Mouse (Mus musculus): ENCODE measurements around the gene Dpy30. TPM values are rescaled to one million over a fixed set of nuclear protein-coding genes. Genes with fewer than 3 reads are reported as not detected.
"Not testable (repeated sequence)": the region's sequence is repeated elsewhere in the genome, so short reads cannot be mapped to it uniquely, and the experiment has no call there.

The Dpy30 gene
- polyA plus RNA-seq (2016; fragmentation: Nextera tagmentation; extraction: Ambion mirVana): 223 and 232 TPM in 2 replicates

DNA sequence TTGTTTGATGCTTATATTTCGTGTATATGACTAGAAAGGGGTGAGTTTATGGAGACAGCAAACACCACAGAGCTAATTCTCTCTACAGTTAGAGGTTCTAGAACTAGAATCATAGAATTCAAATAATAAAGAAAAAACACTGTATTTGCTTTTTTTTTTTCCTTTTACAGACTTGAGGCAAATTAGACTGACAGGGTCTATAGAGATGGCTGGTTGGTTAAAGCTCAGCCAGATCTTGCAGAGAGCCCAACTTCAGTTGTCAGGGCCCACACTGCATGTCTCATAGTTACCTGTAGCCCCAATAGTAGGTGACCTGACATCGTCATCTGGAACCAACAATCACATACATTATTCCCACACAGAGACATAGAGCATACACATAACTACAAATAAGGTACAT lies at the start of gene Dpy30:
Gene Dpy30 (minus strand): TSS at position 101 of the 400 bp plus-strand sequence.
- H3K27me3 ChIP-seq (ENCODE audit: insufficient read depth, poor library complexity, severe bottlenecking): no peaks in the 10 kb centered on the region
- 77% methylated on average over 2 of the region's 2 CpGs for WGBS

DNA sequence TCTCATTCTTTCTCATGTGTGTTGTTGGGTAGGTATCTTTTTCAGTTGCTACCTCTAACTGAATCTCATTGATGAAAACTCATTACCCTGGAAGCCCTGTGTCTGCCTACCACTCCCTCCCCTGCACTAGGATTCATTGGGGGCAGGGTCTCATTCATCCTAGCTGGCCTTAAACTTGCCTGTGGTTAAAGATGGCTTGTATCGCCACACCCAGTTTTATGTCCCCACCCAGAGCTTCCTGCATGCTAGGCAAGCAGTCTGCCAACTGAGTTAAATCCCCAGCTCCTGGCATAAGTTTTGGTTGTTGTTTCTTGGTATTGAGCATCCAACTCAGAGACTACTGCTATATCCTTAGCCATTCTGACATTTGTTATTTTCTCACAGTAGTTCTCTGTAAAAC lies 39.8 kb upstream of the Dpy30 start:
- no peaks in the 10 kb centered on the region for H3K9me3 ChIP-seq
- peaks cover 59% of the 10 kb centered on the region for H3K36me3 ChIP-seq
- 85% methylated on average over 1 of the region's 1 CpGs for WGBS

More for the DNA sequence above, at the start of gene Dpy30:
- Histone ChIP-seq H3K9me3 (no peaks in the 10 kb centered on the region), H3K4me1 (no peaks in the 10 kb centered on the region), H3K27ac (no peak within 1 kb of the TSS), H3K36me3 (no peaks in the 10 kb centered on the region), H3K4me3 (no peak within 1 kb of the TSS)
- DNase-seq (ENCODE audit: low spot score): no peak

DNA sequence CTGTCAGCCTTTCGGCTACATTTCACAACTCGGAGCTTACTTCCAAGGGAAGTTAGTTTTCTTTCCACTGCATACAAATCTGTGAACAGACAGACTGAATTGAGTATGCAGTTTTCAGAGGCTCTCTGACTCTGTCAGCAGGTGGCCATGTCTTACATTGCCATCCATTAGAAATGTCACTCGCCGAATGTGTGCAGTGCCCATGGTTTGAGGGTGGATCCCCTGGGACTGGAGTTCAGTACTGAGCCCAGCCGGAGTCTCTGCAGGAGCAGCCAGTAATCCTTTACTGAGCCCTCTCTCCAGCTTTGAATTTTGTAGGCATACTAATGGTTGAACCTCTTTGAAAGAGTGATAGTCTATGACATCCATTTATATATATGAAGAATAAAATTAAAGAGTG lies 17.4 kb upstream of the Dpy30 start:
- no peak for DNase-seq (ENCODE audit: low spot score)
- peaks cover 21% of the 10 kb centered on the region for H3K4me1 ChIP-seq
- 77% methylated on average over 5 of the region's 5 CpGs for WGBS

More for the DNA sequence above, 39.8 kb upstream of the Dpy30 start:
- no peak for DNase-seq (ENCODE audit: low spot score)
- H3K27me3 ChIP-seq (ENCODE audit: insufficient read depth, poor library complexity, severe bottlenecking): no peaks in the 10 kb centered on the region
- H3K27ac ChIP-seq: no peak overlapping the region
- H3K4me1 ChIP-seq: no peaks in the 10 kb centered on the region
- no peak overlapping the region for H3K4me3 ChIP-seq

DNA sequence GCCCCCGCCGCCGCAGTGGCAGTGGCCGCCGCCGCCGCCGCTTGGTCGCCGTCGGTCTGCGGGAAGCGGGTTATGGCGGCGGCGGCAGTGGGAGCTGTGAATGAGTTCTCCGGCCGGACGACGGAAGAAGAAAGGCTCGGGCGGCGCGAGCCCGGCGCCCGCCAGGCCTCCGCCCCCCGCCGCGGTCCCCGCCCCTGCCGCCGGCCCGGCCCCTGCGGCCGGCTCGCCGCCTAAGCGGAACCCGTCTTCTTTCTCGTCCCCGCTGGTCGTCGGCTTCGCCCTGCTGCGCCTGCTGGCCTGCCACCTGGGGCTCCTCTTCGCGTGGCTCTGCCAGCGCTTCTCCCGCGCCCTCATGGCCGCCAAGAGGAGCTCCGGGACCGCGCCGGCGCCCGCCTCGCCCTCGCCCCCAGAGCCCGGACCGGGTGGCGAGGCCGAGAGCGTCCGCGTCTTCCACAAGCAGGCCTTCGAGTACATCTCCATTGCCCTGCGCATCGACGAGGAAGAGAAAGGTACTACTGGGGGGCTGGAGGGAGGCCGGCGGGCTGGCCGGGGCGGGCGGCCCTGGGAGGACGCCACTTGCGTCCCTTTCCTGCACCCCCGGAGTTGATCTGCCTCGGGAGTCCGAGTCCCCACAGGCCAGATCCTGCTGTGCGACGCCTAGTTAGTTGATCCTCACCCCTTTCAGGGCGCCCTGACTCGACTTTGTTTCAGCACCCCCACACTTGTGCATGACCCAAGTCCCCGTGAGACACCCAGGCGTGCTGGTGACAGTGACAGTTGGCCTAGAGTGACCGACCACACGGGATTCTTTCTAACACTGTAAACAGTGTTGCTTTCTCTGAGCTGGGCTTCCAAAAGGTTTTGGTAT lies 15.4 kb upstream of the Dpy30 start, which contains the start of gene Spast:
Gene Spast (plus strand): TSS at position 51 of the 868 bp plus-strand sequence.
- Histone ChIP-seq H3K9me3 (no peaks in the 10 kb centered on the region), H3K27me3 (ENCODE audit: insufficient read depth, poor library complexity, severe bottlenecking) (no peaks in the 10 kb centered on the region), H3K4me1 (peaks cover 21% of the 10 kb centered on the region), H3K4me3 (peak within 1 kb of the TSS; percentile 98), H3K36me3 (peaks cover 5% of the 10 kb centered on the region), H3K27ac (peak within 1 kb of the TSS; percentile 97)
- WGBS: under 1% methylated on average over 84 of the region's 90 CpGs
- peak; percentile 86 for DNase-seq (ENCODE audit: low spot score)

More for the DNA sequence above, 17.4 kb upstream of the Dpy30 start:
- Histone ChIP-seq H3K27me3 (ENCODE audit: insufficient read depth, poor library complexity, severe bottlenecking) (no peaks in the 10 kb centered on the region), H3K4me3 (no peak overlapping the region; the same call in 1 of the 2 replicates), H3K27ac (no peak overlapping the region), H3K9me3 (no peaks in the 10 kb centered on the region), H3K36me3 (peaks cover 10% of the 10 kb centered on the region)

DNA sequence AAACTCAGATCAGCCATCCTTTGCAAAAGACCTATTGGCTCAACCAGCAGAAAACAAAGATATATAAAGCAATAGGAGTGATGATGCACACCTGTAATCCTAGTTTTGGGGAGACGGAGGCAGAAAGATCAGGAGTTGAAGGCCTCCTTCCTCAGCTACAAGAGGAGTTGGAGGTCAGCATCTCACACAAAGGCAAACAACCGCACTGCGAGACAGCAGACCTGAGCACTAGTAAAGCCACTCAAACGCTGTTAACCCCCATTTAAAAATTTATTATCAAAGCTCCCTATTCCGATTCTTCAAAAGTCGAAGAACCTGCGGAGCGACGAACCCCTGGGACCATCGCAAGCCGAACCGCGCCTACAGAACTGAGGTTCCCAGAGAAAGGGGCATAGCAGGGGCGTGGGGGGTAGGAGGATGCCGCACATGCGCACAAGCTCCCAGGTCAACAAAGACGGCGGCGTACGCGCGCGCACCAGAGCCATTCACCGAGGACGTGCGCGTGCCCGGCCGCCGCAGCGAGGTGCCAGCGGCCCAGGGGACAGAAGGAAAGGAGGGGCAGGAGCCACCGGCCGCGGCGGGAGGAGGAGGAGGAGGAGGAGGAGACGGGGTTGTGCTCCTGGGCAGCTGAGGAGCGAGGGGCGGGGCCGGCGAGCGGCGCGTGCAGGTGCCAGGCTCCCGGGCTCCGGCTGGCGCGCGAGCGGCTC lies 14.6 kb upstream of the Dpy30 start:
- H3K27me3 ChIP-seq (ENCODE audit: insufficient read depth, poor library complexity, severe bottlenecking): no peaks in the 10 kb centered on the region
- H3K4me1 ChIP-seq: peaks cover 21% of the 10 kb centered on the region
- WGBS: under 1% methylated on average over 50 of the region's 50 CpGs
- peak overlapping the region; percentile 97 for H3K27ac ChIP-seq
- H3K4me3 ChIP-seq: peak overlapping the region; percentile 98
- DNase-seq (ENCODE audit: low spot score): peak; percentile 96
- no peaks in the 10 kb centered on the region for H3K9me3 ChIP-seq
- H3K36me3 ChIP-seq: no peaks in the 10 kb centered on the region

DNA sequence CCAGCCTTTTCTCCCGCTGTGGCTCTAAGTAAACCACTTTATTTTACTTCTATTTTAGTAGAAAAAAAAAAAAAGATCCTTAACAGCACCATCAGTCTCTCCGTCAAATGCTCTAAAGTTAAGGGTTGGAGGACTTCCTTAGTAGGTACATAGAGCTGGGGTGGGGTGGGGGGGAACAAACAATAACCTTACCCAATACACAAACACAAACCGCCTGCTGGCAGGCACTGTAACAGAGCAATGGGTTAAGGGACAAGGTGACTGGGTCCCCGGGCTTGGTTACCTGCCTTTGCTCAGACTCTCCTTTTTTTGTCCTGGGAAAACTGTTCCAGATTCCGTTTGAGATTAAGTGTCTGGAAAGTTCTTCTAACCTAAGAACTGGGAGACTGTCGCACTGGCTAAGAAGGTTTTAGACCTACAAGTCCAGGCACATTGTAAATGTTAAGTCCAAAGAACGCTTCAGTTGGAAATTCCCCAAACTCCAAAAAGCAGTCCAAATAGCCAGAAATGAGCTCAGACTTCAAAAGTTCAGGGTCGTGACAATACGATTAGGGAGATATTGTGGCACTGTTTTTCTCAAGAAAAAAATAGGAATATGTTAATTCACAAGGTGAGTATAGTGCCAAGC lies 7.4 kb upstream of the Dpy30 start:
- no peak for DNase-seq (ENCODE audit: low spot score)
- H3K36me3 ChIP-seq: no peaks in the 10 kb centered on the region
- 73% methylated on average over 9 of the region's 9 CpGs for WGBS
- no peaks in the 10 kb centered on the region for H3K27me3 ChIP-seq (ENCODE audit: insufficient read depth, poor library complexity, severe bottlenecking)
- H3K27ac ChIP-seq: no peak overlapping the region
- H3K9me3 ChIP-seq: no peaks in the 10 kb centered on the region
- no peaks in the 10 kb centered on the region for H3K4me1 ChIP-seq
- no peak overlapping the region for H3K4me3 ChIP-seq

- H3K9me3 ChIP-seq; H3K27ac ChIP-seq; H3K4me3 ChIP-seq; H3K27me3 ChIP-seq (ENCODE audit: insufficient read depth, poor library complexity, severe bottlenecking); H3K36me3 ChIP-seq; H3K4me1 ChIP-seq; DNase-seq (ENCODE audit: low spot score): not testable (repeated sequence)
- WGBS: 42% methylated on average over 2 of the region's 2 CpGs
Observed at GRCm38 (mm10) chr17:74328146-74328545, 4.4 kb upstream of the Dpy30 start.

- not testable (repeated sequence) for H3K27ac ChIP-seq; H3K4me1 ChIP-seq; H3K9me3 ChIP-seq; H3K4me3 ChIP-seq; H3K36me3 ChIP-seq; DNase-seq (ENCODE audit: low spot score); H3K27me3 ChIP-seq (ENCODE audit: insufficient read depth, poor library complexity, severe bottlenecking)
- WGBS: 84% methylated on average over 7 of the region's 7 CpGs
Observed at GRCm38 (mm10) chr17:74327195-74327594, 3.5 kb upstream of the Dpy30 start.

GRCm38 (mm10) chr17:74322400-74323054 lies 1.2 kb downstream of the Dpy30 start:
- H3K36me3 ChIP-seq: no peaks in the 10 kb centered on the region
- H3K4me3 ChIP-seq: no peak overlapping the region
- no peaks in the 10 kb centered on the region for H3K9me3 ChIP-seq
- 49% methylated on average over 5 of the region's 5 CpGs for WGBS
- H3K27ac ChIP-seq: no peak overlapping the region
- no peaks in the 10 kb centered on the region for H3K4me1 ChIP-seq
- DNase-seq (ENCODE audit: low spot score): no peak
- H3K27me3 ChIP-seq (ENCODE audit: insufficient read depth, poor library complexity, severe bottlenecking): no peaks in the 10 kb centered on the region

DNA sequence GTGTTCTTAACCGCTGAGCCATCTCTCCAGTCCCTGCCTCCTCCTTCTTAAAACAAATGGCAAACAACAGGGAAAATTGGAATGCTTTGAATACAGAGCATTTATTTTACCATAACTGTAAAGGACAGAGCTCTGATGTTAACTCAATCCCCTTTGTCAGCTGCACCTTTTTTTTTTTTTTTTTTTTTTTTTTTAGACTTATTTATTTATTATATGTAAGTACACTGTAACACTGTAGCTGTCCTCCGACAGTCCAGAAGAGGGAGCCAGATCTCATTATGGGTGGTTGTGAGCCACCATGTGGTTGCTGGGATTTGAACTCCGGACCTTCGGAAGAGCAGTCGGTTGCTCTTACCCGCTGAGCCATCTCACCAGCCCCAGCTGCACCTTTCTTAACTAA lies 5.0 kb downstream of the Dpy30 start:
- Histone ChIP-seq H3K27ac (no peak overlapping the region), H3K4me3 (no peak overlapping the region), H3K27me3 (ENCODE audit: insufficient read depth, poor library complexity, severe bottlenecking) (no peaks in the 10 kb centered on the region), H3K36me3 (peaks cover 7% of the 10 kb centered on the region), H3K9me3 (no peaks in the 10 kb centered on the region), H3K4me1 (peaks cover 9% of the 10 kb centered on the region)
- WGBS: 87% methylated on average over 6 of the region's 6 CpGs
- no peak for DNase-seq (ENCODE audit: low spot score)

DNA sequence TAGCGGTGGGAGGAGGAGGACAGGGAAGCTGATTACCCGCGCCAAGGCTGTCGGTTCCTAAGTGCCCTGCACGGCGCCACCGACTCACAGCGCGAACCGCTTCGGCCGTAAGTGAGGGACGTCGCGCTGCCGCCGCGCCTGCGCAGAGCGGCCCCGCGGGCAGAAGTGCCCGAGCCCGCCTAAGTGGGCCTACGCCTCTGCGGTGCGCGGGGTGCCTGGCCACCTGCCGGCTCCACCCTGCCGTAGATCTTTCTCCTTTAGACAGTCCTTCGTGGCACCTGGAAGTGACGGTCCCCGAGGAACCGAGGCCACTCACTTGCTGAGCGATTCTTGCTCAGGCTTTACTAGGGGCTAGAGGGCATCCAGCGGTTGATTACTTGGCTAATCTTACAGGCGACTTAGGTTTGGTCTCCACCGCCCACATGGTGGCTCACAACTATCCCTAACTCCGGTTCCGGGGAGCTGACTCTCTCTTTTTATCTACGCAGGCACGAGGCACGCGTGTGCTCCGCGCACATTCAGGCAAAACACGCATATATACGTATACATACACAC lies 7.4 kb downstream of the Dpy30 start:
- Histone ChIP-seq H3K27ac (peak overlapping the region; percentile 96), H3K4me1 (peaks cover 9% of the 10 kb centered on the region), H3K4me3 (peak overlapping the region; percentile 90), H3K27me3 (ENCODE audit: insufficient read depth, poor library complexity, severe bottlenecking) (no peaks in the 10 kb centered on the region), H3K36me3 (peaks cover 27% of the 10 kb centered on the region), H3K9me3 (no peaks in the 10 kb centered on the region)
- peak; percentile 94 for DNase-seq (ENCODE audit: low spot score)
- under 1% methylated on average over 48 of the region's 48 CpGs for WGBS
